Mouse (Mus musculus) forebrain, embryonic 12.5 days (tissue): ENCODE measurements at regions not wholly inside any gene's neighbourhood (a gene's known extent, or its start where the extent isn't known, plus 50 kb on each side); places are given as distances from the start of the nearest gene placed in this dataset.
"Not testable (repeated sequence)": the region's sequence is repeated elsewhere in the genome, so short reads cannot be mapped to it uniquely, and the experiment has no call there.

Experiments
- ATAC-seq: fragments of 200-750 bp; cut with Nextera tagmentation; 2 replicates; pipeline ENCODE4 v1.8.0; 2017; ENCODE audit warnings: moderate TSS enrichment; ENCODE audit not compliant: low FRiP score
- H3K27ac ChIP-seq: fragments of 300-500 bp; sonication (generic); 2 replicates; pipeline ENCODE4 v1.5.1; 2016; ENCODE audit warnings: mild to moderate bottlenecking
- H3K27me3 ChIP-seq: fragments of 300-500 bp; sonication (generic); 2 replicates; pipeline ENCODE4 v1.6.1; 2016; ENCODE audit warnings: mild to moderate bottlenecking
- H3K36me3 ChIP-seq: fragments of 300-500 bp; sonication (generic); replicated peaks from 2 replicates; pipeline ENCODE4 v1.6.1; 2016; ENCODE audit warnings: mild to moderate bottlenecking
- H3K4me1 ChIP-seq: fragments of 300-500 bp; sonication (generic); 2 replicates; pipeline ENCODE4 v1.6.1; 2016
- H3K4me2 ChIP-seq: fragments of 300-500 bp; sonication (generic); 2 replicates; pipeline ENCODE4 v1.6.1; 2016; ENCODE audit warnings: mild to moderate bottlenecking, moderate library complexity
- H3K4me3 ChIP-seq: fragments of 300-500 bp; sonication (generic); replicated peaks from 2 replicates; pipeline ENCODE4 v1.5.1; 2016; ENCODE audit warnings: mild to moderate bottlenecking
- H3K9ac ChIP-seq: fragments of 300-500 bp; sonication (generic); 2 replicates; pipeline ENCODE4 v1.6.1; 2016; ENCODE audit warnings: mild to moderate bottlenecking
- H3K9me3 ChIP-seq: fragments of 300-500 bp; sonication (generic); 2 replicates; pipeline ENCODE4 v1.6.1; 2016
- WGBS: fragments of 180-500 bp; shearing (Covaris S2); methylation state at CpG from one replicate; pipeline ENCODE4 v1.1.7; 2016; 5-methylcytosine and 5-hydroxymethylcytosine counted together

DNA sequence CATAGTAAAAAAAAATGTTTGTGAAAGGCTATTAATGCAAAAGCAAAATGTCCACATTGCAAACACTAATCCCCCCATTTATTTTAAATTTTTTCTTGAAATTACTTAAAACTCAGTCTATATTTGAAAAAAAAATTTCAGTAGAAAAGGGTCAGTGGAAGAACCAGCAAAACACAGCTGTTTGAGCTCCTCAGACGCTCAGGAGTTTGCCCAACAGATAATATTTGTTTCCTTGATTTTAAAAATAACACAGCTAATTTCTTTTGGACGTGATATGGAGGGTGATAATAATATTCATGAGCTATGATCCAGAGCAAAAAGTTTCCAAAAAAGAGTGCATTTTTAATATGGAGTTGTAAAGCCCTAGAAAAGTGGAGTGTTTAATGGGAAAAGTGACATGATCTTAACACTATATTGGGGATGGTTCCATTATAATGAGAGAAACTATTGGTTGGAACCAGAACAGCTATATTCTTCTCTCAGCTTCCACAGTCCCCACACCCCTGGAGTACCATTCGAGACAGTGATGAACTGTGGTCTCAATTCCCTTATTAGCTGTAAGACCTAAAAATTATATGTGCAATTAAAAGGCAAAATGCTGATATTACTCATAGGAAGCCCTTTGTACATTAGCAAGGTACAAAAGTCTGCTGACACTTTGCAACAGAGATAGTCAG lies 209.0 kb upstream of the Rnf219 start:
- WGBS, result 78% methylated on average over 3 of the region's 3 CpGs

DNA sequence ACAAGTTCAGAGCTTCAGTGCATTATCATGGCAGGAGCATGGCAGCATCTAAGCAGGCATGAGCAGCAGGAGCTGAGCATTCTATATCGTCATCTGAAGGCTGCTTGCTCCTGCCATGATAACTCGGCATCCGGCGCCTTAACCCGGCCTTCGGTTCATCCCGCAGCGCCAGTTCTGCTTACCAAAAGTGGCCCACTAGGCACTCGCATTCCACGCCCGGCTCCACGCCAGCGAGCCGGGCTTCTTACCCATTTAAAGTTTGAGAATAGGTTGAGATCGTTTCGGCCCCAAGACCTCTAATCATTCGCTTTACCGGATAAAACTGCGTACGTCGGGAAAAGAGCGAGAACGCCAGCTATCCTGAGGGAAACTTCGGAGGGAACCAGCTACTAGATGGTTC lies 193.2 kb upstream of the Rnf219 start:
- H3K36me3 ChIP-seq, H3K4me3 ChIP-seq, H3K4me2 ChIP-seq, H3K9me3 ChIP-seq, H3K27ac ChIP-seq, H3K9ac ChIP-seq, H3K27me3 ChIP-seq, H3K4me1 ChIP-seq, ATAC-seq: not testable (repeated sequence)
- WGBS, result 98% methylated on average over 24 of the region's 24 CpGs

More for the DNA sequence above, 209.0 kb upstream of the Rnf219 start:
- no peak overlapping the region for H3K4me2 ChIP-seq
- H3K27me3 ChIP-seq, result no peaks in the 10 kb centered on the region
- H3K4me1 ChIP-seq, result no peaks in the 10 kb centered on the region
- no peak overlapping the region for H3K9ac ChIP-seq
- H3K36me3 ChIP-seq, result no peaks in the 10 kb centered on the region
- H3K4me3 ChIP-seq, result no peak overlapping the region
- no peaks in the 10 kb centered on the region for H3K9me3 ChIP-seq
- no peak overlapping the region for H3K27ac ChIP-seq
- no peak for ATAC-seq

DNA sequence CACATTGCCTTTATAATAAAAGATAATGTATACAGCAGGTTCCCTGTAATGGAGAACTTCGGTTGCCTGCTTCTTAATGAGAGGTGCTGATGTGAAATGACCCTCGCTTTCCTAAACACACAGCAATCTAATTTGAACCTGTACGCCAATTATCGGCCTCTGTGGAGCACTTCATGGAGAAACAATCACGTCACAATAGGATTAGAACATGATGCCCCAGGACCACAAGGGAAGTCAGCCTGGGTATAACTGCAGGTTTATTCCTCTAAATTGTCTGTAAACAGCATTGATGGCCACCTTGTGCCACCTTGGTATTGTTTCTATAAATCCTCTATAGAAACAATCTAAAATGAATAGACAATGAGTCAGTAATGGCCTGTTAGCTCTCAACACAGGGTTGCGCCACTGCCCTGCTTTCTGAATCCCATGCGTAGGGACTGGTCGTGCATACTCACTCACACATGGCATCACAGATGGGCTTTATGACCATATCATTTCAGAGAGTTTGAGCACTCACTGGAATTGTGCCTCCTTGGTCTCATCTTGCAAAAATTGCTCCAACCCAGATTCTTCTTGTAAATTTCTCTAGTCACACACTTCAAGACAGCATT lies 179.9 kb upstream of the Rnf219 start:
- WGBS, result 51% methylated on average over 8 of the region's 8 CpGs
- Histone ChIP-seq H3K4me1 (no peaks in the 10 kb centered on the region), H3K4me3 (no peak overlapping the region), H3K9me3 (no peaks in the 10 kb centered on the region), H3K27ac (no peak overlapping the region), H3K9ac (no peak overlapping the region), H3K36me3 (no peaks in the 10 kb centered on the region), H3K4me2 (no peak overlapping the region), H3K27me3 (peaks cover 4% of the 10 kb centered on the region; the same call in 1 of the 2 replicates)
- no peak for ATAC-seq

DNA sequence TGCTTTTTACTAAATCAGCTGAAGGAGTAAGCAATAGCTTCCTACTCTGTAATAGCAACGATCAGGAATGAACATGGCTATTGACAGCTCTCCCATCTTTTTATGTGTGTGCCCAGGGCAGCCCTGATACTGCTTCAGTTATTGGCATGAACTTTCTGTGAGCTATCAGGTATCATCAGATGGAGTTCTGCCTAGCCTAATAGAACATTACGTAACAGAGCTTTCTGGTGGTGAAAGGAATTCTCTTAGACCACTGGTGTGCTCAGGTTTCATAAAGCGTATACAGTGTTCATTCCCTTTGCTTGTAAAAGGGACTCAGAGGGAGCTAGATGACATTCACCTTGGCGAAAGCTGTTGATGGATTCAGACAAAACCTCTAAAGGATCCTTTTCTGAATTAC lies 176.5 kb upstream of the Rnf219 start:
- no peak overlapping the region for H3K9ac ChIP-seq
- H3K4me1 ChIP-seq, result no peaks in the 10 kb centered on the region
- no peaks in the 10 kb centered on the region for H3K36me3 ChIP-seq
- peaks cover 4% of the 10 kb centered on the region; the same call in 1 of the 2 replicates for H3K27me3 ChIP-seq
- WGBS, result 86% methylated on average over 4 of the region's 4 CpGs
- no peak overlapping the region for H3K4me3 ChIP-seq
- H3K4me2 ChIP-seq, result no peak overlapping the region
- H3K27ac ChIP-seq, result no peak overlapping the region
- no peaks in the 10 kb centered on the region for H3K9me3 ChIP-seq
- no peak for ATAC-seq

DNA sequence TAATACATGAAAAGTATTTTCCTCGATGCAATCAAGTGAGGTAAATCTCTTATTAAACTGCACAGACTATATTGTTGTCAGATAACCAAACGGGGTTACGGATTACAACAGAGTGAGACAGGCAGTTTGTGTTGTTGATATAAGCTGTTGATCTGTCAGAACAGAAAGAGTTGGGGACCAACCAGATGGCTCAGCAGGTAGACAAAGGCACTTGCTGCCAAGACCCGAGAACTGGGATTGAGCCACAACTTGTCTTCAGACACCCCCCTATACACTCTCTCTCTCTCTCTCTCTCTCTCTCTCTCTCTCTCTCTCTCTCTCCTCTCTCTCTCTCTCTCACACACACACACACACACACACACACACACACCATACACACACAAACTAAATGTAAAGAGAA lies 172.7 kb upstream of the Rnf219 start:
- peaks cover 4% of the 10 kb centered on the region; the same call in 1 of the 2 replicates for H3K27me3 ChIP-seq
- H3K9me3 ChIP-seq, result no peaks in the 10 kb centered on the region
- H3K4me2 ChIP-seq, result no peak overlapping the region
- H3K9ac ChIP-seq, result no peak overlapping the region
- 64% methylated on average over 4 of the region's 4 CpGs for WGBS
- H3K4me1 ChIP-seq, result no peaks in the 10 kb centered on the region
- H3K27ac ChIP-seq, result no peak overlapping the region
- H3K36me3 ChIP-seq, result no peaks in the 10 kb centered on the region
- no peak for ATAC-seq
- no peak overlapping the region for H3K4me3 ChIP-seq

DNA sequence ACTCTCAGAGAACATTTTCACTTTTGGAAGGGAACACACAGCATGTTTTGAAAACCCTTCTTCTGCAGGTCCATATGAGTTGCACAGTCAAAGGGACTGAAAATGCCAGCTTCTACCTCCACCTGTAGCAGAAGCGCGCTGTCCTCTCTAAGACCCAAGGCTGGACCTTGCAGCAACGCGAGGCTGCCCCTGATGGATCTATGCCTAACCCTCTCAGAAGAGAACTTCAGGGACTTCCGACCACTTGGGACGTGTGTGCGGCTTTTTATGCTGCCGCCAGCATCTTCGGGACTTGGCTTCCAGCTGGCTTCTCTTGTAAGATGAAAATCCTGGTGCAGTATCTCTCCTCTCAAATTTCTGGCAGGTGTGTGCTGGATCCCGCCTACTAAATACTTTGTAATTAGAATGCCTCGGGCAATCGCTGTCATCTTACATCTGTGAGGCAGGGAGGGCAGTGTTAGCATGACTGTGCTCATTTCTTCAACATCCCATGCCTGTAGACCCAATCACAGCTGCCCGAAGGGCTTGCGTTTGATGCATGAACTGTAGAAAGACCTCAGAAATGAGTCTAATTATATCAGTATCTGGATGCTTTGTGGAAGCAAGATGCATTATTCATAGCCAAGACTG lies 171.8 kb upstream of the Rnf219 start:
- WGBS, result 78% methylated on average over 14 of the region's 14 CpGs
- H3K36me3 ChIP-seq, result no peaks in the 10 kb centered on the region
- no peak overlapping the region for H3K9ac ChIP-seq
- no peaks in the 10 kb centered on the region for H3K4me1 ChIP-seq
- no peaks in the 10 kb centered on the region for H3K9me3 ChIP-seq
- no peak for ATAC-seq
- H3K27me3 ChIP-seq, result no peaks in the 10 kb centered on the region
- H3K27ac ChIP-seq, result no peak overlapping the region
- no peak overlapping the region for H3K4me2 ChIP-seq
- H3K4me3 ChIP-seq, result no peak overlapping the region

DNA sequence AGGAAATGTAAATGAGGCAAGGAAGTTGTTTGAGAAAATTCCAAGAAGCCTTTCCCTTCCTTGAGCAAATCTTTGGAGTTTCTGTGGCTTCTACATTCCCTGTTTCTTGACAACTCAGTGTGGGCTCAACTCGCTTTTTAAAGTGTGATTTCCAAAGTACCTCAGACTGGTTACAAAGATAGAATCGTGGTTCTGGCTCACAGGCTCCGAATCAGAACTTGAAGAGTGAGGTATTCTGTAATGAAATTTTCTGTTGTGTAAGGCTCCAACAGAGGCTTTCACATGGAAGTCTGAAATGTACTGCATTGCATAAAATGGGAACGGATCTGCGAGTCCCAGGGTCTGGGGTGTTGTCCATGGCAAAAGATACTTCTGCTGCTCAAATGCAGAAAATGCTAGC lies 170.2 kb upstream of the Rnf219 start:
- Histone ChIP-seq H3K27ac (no peak overlapping the region), H3K4me3 (no peak overlapping the region), H3K4me1 (no peaks in the 10 kb centered on the region), H3K9ac (no peak overlapping the region), H3K36me3 (no peaks in the 10 kb centered on the region), H3K9me3 (no peaks in the 10 kb centered on the region), H3K4me2 (no peak overlapping the region), H3K27me3 (no peaks in the 10 kb centered on the region)
- 91% methylated on average over 5 of the region's 5 CpGs for WGBS
- ATAC-seq, result no peak

DNA sequence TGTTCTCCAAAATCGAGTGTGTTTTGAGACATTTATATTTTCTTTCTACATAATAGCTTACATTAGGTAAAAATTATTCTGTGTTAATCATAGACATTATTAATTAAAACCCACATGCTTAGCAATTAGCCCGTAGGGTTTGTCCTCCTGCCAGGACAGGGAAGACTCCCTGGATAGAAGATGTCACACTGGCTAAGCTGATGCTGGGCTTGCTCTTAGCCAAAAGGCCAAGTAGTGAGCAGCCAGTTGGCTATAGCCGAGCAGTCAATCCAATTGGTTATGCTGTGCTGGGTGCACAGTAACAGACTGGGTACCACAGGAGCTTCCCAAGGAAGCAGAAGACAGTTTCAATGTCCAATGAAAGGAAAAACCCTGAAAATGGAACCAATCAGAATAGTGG lies 166.0 kb upstream of the Rnf219 start:
- Histone ChIP-seq H3K4me3 (no peak overlapping the region), H3K27ac (no peak overlapping the region), H3K9ac (no peak overlapping the region), H3K36me3 (no peaks in the 10 kb centered on the region), H3K9me3 (no peaks in the 10 kb centered on the region), H3K27me3 (no peaks in the 10 kb centered on the region), H3K4me1 (no peaks in the 10 kb centered on the region), H3K4me2 (no peak overlapping the region)
- WGBS, result 85% methylated on average over 3 of the region's 3 CpGs
- ATAC-seq, result no peak

DNA sequence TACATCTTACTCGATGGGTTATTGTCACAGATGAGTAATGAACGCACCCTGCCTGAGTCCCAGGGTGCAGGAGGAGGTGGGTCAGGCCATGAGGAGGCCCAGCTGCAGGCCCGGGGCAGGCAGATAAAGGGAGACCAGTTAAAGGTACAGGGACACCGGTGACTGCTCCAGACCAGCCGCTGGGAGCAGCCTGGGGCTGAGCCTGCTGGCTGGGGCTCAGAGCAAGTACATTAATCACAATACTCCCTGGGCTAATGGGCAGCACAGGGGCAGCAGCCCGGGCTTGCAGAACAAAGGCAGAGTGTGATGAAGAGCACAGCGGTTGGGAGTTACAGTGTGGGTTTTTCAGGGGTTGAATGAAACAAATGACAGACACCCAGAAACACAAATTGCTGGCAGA lies 154.4 kb upstream of the Rnf219 start:
- no peak overlapping the region for H3K9ac ChIP-seq
- peaks cover 8% of the 10 kb centered on the region for H3K4me1 ChIP-seq
- WGBS, result 10% methylated on average over 7 of the region's 7 CpGs
- H3K4me2 ChIP-seq, result no peak overlapping the region
- no peaks in the 10 kb centered on the region for H3K9me3 ChIP-seq
- no peak overlapping the region for H3K27ac ChIP-seq
- no peaks in the 10 kb centered on the region for H3K36me3 ChIP-seq
- H3K27me3 ChIP-seq, result no peaks in the 10 kb centered on the region
- peak; percentile 78 for ATAC-seq
- no peak overlapping the region for H3K4me3 ChIP-seq

DNA sequence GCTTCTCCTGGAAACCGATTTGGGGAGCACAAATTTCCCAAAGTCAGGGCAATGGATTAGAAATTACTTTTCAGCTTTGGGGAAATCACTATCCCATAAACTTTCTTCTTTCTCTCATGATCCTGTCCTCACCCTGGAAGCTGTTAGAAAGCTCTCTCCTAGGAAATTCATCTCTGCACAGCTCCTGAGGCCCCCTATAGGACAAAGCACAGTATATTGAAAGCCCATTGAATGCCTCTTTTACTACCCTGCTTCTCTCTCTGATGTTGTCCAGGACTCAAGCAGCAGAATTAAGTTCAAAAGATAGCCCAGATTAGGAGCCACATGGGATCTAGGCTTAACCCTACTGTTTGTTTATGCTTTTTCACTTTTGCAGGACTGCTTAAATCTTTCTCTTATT lies 139.3 kb upstream of the Rnf219 start:
- Histone ChIP-seq H3K27ac (no peak overlapping the region), H3K36me3 (no peaks in the 10 kb centered on the region), H3K9me3 (no peaks in the 10 kb centered on the region), H3K4me1 (no peaks in the 10 kb centered on the region), H3K27me3 (no peaks in the 10 kb centered on the region), H3K4me2 (no peak overlapping the region), H3K4me3 (no peak overlapping the region), H3K9ac (no peak overlapping the region)
- WGBS, result 60% methylated on average over 1 of the region's 1 CpGs
- ATAC-seq, result no peak

DNA sequence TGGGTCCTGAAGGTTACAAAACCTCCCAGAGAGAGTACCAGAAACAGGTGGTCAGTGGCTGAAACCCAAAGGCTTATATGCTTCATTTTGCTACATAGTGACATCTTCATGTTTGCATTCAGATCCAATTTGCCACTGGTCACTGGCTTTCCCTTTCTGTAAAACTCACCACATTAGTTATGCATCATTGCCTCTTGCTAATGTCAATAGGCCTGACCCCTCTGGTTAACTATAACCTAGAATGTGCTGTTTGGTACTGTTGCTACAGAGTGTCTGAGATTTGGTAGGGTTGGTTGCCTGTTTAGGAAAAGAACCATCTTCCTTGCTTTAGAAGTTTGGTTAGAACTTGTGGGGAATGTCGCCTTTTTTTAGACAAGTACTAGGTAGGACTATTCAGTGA lies 136.3 kb upstream of the Rnf219 start:
- Histone ChIP-seq H3K27ac (no peak overlapping the region), H3K4me2 (no peak overlapping the region), H3K9ac (no peak overlapping the region), H3K4me1 (no peaks in the 10 kb centered on the region), H3K27me3 (no peaks in the 10 kb centered on the region), H3K9me3 (no peaks in the 10 kb centered on the region), H3K4me3 (no peak overlapping the region), H3K36me3 (no peaks in the 10 kb centered on the region)
- ATAC-seq, result no peak
- WGBS, result 82% methylated on average over 1 of the region's 1 CpGs

DNA sequence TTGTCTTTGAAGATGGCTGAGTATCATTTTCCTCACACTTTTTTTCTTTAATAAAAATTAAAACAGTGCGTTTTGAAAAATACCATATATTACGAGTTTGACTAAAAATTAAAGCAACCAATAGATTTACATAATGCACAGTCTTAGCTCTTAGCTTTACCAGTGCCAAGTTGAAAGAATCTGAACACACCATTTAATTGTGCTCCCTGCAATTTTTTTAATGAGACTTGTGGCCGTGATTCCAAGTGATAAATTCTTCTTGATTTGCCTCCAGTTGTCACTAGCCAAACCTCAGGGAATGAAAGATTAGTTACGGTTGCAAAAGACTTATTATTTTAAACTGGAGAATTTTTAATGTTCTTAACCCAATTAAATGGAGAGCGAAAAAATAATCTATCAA lies 127.5 kb upstream of the Rnf219 start:
- H3K27ac ChIP-seq, result no peak overlapping the region
- no peak overlapping the region for H3K4me2 ChIP-seq
- peaks cover 9% of the 10 kb centered on the region for H3K4me1 ChIP-seq
- no peaks in the 10 kb centered on the region for H3K27me3 ChIP-seq
- H3K9ac ChIP-seq, result no peak overlapping the region
- no peak for ATAC-seq
- H3K4me3 ChIP-seq, result no peak overlapping the region
- no peaks in the 10 kb centered on the region for H3K36me3 ChIP-seq
- 66% methylated on average over 5 of the region's 5 CpGs for WGBS
- no peaks in the 10 kb centered on the region for H3K9me3 ChIP-seq

DNA sequence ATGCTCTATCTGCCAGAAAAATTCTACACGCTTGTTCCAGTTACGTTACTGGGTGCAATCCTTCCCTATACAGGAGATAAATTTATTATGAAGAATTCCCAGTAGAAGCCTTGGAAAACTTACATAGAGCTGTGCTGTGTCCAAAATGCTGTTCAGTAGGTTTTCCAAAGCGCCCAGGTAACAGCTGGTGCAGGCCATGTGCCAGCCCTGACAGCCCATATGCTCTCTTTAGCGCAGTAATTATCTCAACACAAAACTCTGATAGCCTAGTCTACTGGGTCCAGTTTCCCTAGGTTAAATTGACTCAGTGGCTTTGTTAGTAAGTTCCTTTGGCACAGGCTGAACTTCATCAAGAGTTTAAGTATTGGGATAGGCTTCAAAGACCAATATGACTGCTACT lies 122.2 kb upstream of the Rnf219 start:
- no peak for ATAC-seq
- Histone ChIP-seq H3K9ac (no peak overlapping the region), H3K9me3 (no peaks in the 10 kb centered on the region), H3K4me2 (no peak overlapping the region), H3K36me3 (no peaks in the 10 kb centered on the region), H3K27ac (no peak overlapping the region), H3K4me3 (no peak overlapping the region), H3K4me1 (peaks cover 13% of the 10 kb centered on the region), H3K27me3 (no peaks in the 10 kb centered on the region)
- WGBS, result 89% methylated on average over 4 of the region's 4 CpGs
